Mouse (Mus musculus): ENCODE data around the gene Tmem45a2.

GRCm38 (mm10) chr16:57116066-57116465, 44.9 kb upstream of the Tmem45a2 start:
- TF ChIP-seq POLR2A (IDR thresholded peaks at IDR 0.05; ENCODE audit: insufficient read length, low read depth) (no peak), TCF12 (IDR thresholded peaks at IDR 0.05; ENCODE audit: insufficient read depth, poor library complexity, severe bottlenecking) (no peak)
